Mouse (Mus musculus) E14TG2a.4 (cell line): ENCODE measurements at regions not wholly inside any gene's neighbourhood (a gene's known extent, or its start where the extent isn't known, plus 50 kb on each side); places are given as distances from the start of the nearest gene placed in this dataset.
"Not testable (repeated sequence)": the region's sequence is repeated elsewhere in the genome, so short reads cannot be mapped to it uniquely, and the experiment has no call there.

Experiments used
- H3K27me3 ChIP-seq: 2 replicates; pipeline ENCODE4 v1.6.1; 2014; ENCODE audit warnings: low read length, control low read depth; ENCODE audit not compliant: insufficient read depth
- H3K36me3 ChIP-seq: 2 replicates; pipeline ENCODE4 v1.6.1; 2014; ENCODE audit warnings: low read length, control low read depth; ENCODE audit not compliant: insufficient read depth
- H3K4me1 ChIP-seq: replicated peaks from 2 replicates; pipeline ENCODE4 v1.6.1; 2014; ENCODE audit warnings: low read depth, low read length, control low read depth
- H3K4me3 ChIP-seq: replicated peaks from 2 replicates; pipeline ENCODE4 v1.5.1; 2014; ENCODE audit warnings: mild to moderate bottlenecking, low read length
- H3K9me3 ChIP-seq: 2 replicates; pipeline ENCODE4 v1.6.1; 2014; ENCODE audit warnings: low read length, control low read depth
- CTCF ChIP-seq: conservative IDR thresholded peaks from 2 replicates; pipeline ENCODE4 v1.5.1; 2014; ENCODE audit warnings: low read length
- NANOG ChIP-seq: IDR thresholded peaks from 2 replicates; pipeline ENCODE4 v1.6.1; 2014; ENCODE audit warnings: borderline replicate concordance, low read length, mixed read lengths
- POU5F1 ChIP-seq: IDR thresholded peaks from 2 replicates; pipeline ENCODE4 v1.6.1; 2014; ENCODE audit warnings: low read length, borderline replicate concordance

GRCm38 (mm10) chr6:133724627-133725026 is 128.9 kb downstream of the Kap start:
- not testable (repeated sequence) for H3K27me3 ChIP-seq, H3K4me1 ChIP-seq, H3K36me3 ChIP-seq, H3K4me3 ChIP-seq, H3K9me3 ChIP-seq
- peak; percentile 65 for TF ChIP-seq CTCF

GRCm38 (mm10) chr6:133706712-133707111 is 146.8 kb downstream of the Kap start:
- not testable (repeated sequence) for H3K4me1 ChIP-seq, H3K4me3 ChIP-seq, H3K9me3 ChIP-seq, H3K27me3 ChIP-seq, H3K36me3 ChIP-seq
- peak; percentile 64 for TF ChIP-seq CTCF

DNA sequence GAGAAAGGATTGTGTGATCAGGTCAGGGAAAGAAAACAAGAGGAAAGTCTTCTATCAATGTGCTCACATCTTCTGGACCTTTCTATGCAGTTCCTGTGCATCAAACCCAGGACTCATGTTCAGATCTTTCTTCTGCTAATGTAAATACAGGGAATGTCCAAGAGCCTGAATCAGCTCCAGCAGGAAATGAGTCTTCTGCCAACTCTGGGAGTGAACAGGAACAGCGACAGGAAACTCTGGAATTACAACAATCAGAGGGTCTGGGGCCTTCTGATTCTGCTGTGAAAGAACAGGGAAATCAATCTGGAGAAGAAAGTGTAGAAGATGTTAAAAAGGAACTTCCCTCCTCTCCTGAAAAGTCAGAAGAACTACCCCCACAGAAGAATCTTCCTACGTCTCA is 151.9 kb downstream of the Kap start:
- Histone ChIP-seq H3K36me3 (no peaks in the 10 kb centered on the region), H3K9me3 (no peaks in the 10 kb centered on the region), H3K27me3 (no peaks in the 10 kb centered on the region), H3K4me3 (no peak overlapping the region), H3K4me1 (no peaks in the 10 kb centered on the region)
- TF ChIP-seq POU5F1 (no peak), NANOG (no peak), CTCF (no peak)
